Mouse (Mus musculus) G1E-ER4 (cell line): ENCODE results near the gene Il6st. TPM values are rescaled to one million over a fixed set of nuclear protein-coding genes. Genes with fewer than 3 reads are reported as not detected.

ENCODE experiments used
- GATA1 ChIP-seq: IDR thresholded peaks from one replicate; pipeline ENCODE4 v1.8.0; 2012; ENCODE audit warnings: low read length, inconsistent platforms
- polyA plus RNA-seq: library from polyadenylated mRNA; stranded (reverse); fragments of >175 nt; gene quantifications from 2 replicates; pipeline ENCODE4 v1.2.3, GENCODE M21; 2012

The Il6st gene
- polyA plus RNA-seq, 1 experiment: 0.16 TPM

- no peak for TF ChIP-seq GATA1
These were observed 27.9 kb downstream of the Il6st start for GRCm38 (mm10) chr13:112491636-112492284.

- no peak for TF ChIP-seq GATA1
These were observed 28.4 kb downstream of the Il6st start for GRCm38 (mm10) chr13:112492285-112492678.

GRCm38 (mm10) chr13:112494590-112494989 lies 30.7 kb downstream of the Il6st start:
- TF ChIP-seq GATA1: no peak

GRCm38 (mm10) chr13:112500027-112500426 lies 36.2 kb downstream of the Il6st start:
- TF ChIP-seq GATA1: no peak

- TF ChIP-seq GATA1: no peak
These were observed 36.6 kb downstream of the Il6st start for GRCm38 (mm10) chr13:112500466-112500865.

- TF ChIP-seq GATA1: no peak
These were observed 40.0 kb downstream of the Il6st start for GRCm38 (mm10) chr13:112503846-112504245.

GRCm38 (mm10) chr13:112505436-112505835 lies 41.6 kb downstream of the Il6st start:
- TF ChIP-seq GATA1: no peak

- no peak for TF ChIP-seq GATA1
These were observed 42.9 kb downstream of the Il6st start for GRCm38 (mm10) chr13:112506766-112507165.

GRCm38 (mm10) chr13:112507691-112508090 lies 43.8 kb downstream of the Il6st start:
- TF ChIP-seq GATA1: no peak

GRCm38 (mm10) chr13:112508487-112508886 lies 44.6 kb downstream of the Il6st start:
- no peak for TF ChIP-seq GATA1

GRCm38 (mm10) chr13:112509465-112509864 lies 45.6 kb downstream of the Il6st start:
- no peak for TF ChIP-seq GATA1

GRCm38 (mm10) chr13:112510437-112511212 lies 46.8 kb downstream of the Il6st start:
- TF ChIP-seq GATA1: no peak

- no peak for TF ChIP-seq GATA1
These were observed 47.4 kb downstream of the Il6st start for GRCm38 (mm10) chr13:112511261-112511660.

GRCm38 (mm10) chr13:112511810-112512209 lies 47.9 kb downstream of the Il6st start:
- TF ChIP-seq GATA1: no peak

GRCm38 (mm10) chr13:112512824-112513223 lies 49.0 kb downstream of the Il6st start:
- TF ChIP-seq GATA1: no peak

- no peak for TF ChIP-seq GATA1
These were observed 50.7 kb downstream of the Il6st start for GRCm38 (mm10) chr13:112514546-112514945.

GRCm38 (mm10) chr13:112522261-112522660 lies 58.4 kb downstream of the Il6st start:
- TF ChIP-seq GATA1: no peak
